Mouse (Mus musculus): ENCODE measurements around the gene Vmn1r202.
"Not testable (repeated sequence)": the region's sequence is repeated elsewhere in the genome, so short reads cannot be mapped to it uniquely, and the experiment has no call there.

Vmn1r202 gene

DNA sequence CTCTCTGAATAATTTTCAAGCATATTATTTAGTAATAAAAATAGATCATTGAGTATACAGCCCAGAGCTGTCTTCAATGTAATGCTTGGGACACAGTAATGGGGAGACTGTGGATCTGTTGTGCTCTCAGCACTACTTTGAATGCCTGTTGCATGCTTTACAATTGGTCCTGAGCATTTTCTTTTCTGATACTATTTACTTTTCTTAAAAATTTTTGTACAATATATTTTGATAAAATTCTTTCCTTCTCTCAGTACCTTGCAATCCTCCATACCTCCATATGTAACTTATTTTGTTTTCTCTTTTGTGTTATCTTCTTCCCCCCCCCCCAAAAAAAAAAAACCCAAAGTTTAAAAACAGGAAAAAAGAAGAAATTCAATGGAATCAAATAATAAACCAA is at the start of gene Vmn1r202:
Vmn1r202 (minus strand) TSS at position 101 of the 400 bp plus-strand sequence.
- no peak for DNase-seq

GRCm38 (mm10) chr13:22552898-22553297 is 47.7 kb upstream of the Vmn1r202 start, which contains the start of gene Vmn1r204:
Gene Vmn1r204, plus strand, starts transcription at chr13:22553198.
- DNase-seq, result not testable (repeated sequence)

GRCm38 (mm10) chr13:22517814-22518213 is 12.6 kb upstream of the Vmn1r202 start, which contains the start of gene Vmn1r203:
Gene Vmn1r203, plus strand, starts transcription at chr13:22518114.
- DNase-seq, result no peak

- no peak for DNase-seq
These were observed 2.8 kb downstream of the Vmn1r202 start for GRCm38 (mm10) chr13:22502431-22502830.

GRCm38 (mm10) chr13:22471623-22472022 is 33.6 kb downstream of the Vmn1r202 start, which contains the start of gene Vmn1r201:
Gene Vmn1r201, plus strand, starts transcription at chr13:22471923.
- DNase-seq, result no peak

DNA sequence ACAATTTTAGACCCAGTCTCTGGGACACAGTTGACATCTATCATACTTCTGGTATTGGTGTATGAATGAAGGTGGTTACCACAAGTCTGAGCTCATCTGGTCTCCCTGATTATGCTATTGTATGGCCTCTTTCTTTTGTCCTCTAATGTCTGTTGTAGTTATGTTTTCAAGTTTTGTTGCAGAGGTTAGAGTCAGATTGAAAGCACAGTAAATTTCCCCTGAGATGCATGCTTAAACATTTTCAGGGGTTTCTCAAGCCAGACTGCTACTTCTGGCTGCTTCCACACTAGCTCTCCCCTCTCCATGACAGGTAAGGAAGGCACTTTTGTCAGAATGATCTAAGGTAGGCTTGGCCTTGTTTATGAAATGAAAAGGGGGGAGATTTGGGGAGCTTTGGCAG is 50.0 kb downstream of the Vmn1r202 start:
- no peak for DNase-seq

All from lung, adult 18-20 months (tissue).